Mouse (Mus musculus) CH12.LX (cell line): ENCODE results near the gene B3gat3. TPM values are rescaled to one million over a fixed set of nuclear protein-coding genes. Genes with fewer than 3 reads are reported as not detected.

Experiments
- DNase-seq: peaks from one replicate; pipeline ENCODE4 v3.0.0-alpha.2; 2013; ENCODE audit errors: extremely low read depth
- H3K27ac ChIP-seq: 2 replicates; pipeline ENCODE4 v1.5.1; 2012; ENCODE audit warnings: low read depth, mild to moderate bottlenecking, control low read depth, moderate library complexity; ENCODE audit not compliant: insufficient read depth
- H3K27me3 ChIP-seq: replicated peaks from 2 replicates; pipeline ENCODE3; 2012; ENCODE audit warnings: inconsistent platforms
- H3K36me3 ChIP-seq, 2 experiments: replicated peaks in 1 of 2; 2 replicates each; pipeline versions ENCODE3 to v1.6.1; 2012; ENCODE audit warnings: inconsistent platforms in 1 of 2, low read length in 1 of 2, mild to moderate bottlenecking in 1 of 2, mixed read lengths in 1 of 2, moderate library complexity in 1 of 2; ENCODE audit not compliant: control insufficient read depth in 1 of 2, insufficient read depth in 1 of 2
- H3K4me1 ChIP-seq, 2 experiments: 2 replicates each; pipeline ENCODE4 v1.6.1; 2012; ENCODE audit warnings: inconsistent platforms in 1 of 2, moderate library complexity in 1 of 2; ENCODE audit not compliant: insufficient read depth in 2 of 2, control insufficient read depth in 1 of 2
- H3K4me2 ChIP-seq: 2 replicates; pipeline ENCODE4 v1.6.1; 2012; ENCODE audit warnings: low read depth, mild to moderate bottlenecking, control low read depth; ENCODE audit not compliant: poor library complexity, insufficient read depth, severe bottlenecking
- H3K4me3 ChIP-seq, 3 experiments: fragments of 150-350 bp in 1 of 3; sonication (generic) in 1 of 3; replicated peaks in 1 of 3; 2 replicates each; pipeline versions ENCODE3 to v1.5.1; 2011 to 2012; ENCODE audit warnings: low read depth in 2 of 3, low read length in 2 of 3, mild to moderate bottlenecking in 2 of 3, moderate library complexity in 2 of 3, control low read depth in 1 of 3, improper control_type of control experiment in 1 of 3, inconsistent platforms in 1 of 3, mixed read lengths in 1 of 3; ENCODE audit not compliant: poor library complexity in 1 of 3
- H3K79me2 ChIP-seq: replicated peaks from 2 replicates; pipeline ENCODE4 v1.6.1; 2012; ENCODE audit warnings: mild to moderate bottlenecking, moderate library complexity; ENCODE audit not compliant: control insufficient read depth, poor library complexity, insufficient read depth, severe bottlenecking; ENCODE audit errors: extremely low read depth
- H3K9ac ChIP-seq: 2 replicates; pipeline ENCODE4 v1.6.1; 2012; ENCODE audit warnings: low read depth, mild to moderate bottlenecking, control low read depth, moderate library complexity; ENCODE audit not compliant: insufficient read depth
- H3K9me3 ChIP-seq: replicated peaks from 2 replicates; pipeline ENCODE3; 2012; ENCODE audit warnings: low read length, inconsistent platforms, mixed read lengths
- CHD1 ChIP-seq: IDR thresholded peaks from 2 replicates; pipeline ENCODE4 v1.6.1; 2012; ENCODE audit warnings: low read depth, low read length, improper control_type of control experiment, inconsistent platforms
- E2F4 ChIP-seq: IDR thresholded peaks from 2 replicates; pipeline ENCODE4 v1.6.1; 2011; ENCODE audit warnings: low read depth, low read length, improper control_type of control experiment; ENCODE audit not compliant: insufficient replicate concordance
- ELF1 ChIP-seq: IDR thresholded peaks from 2 replicates; pipeline ENCODE4 v1.6.1; 2014; ENCODE audit warnings: low read depth, mild to moderate bottlenecking, inconsistent platforms, low read length, improper control_type of control experiment
- GABPA ChIP-seq: IDR thresholded peaks from 2 replicates; pipeline ENCODE4 v1.6.1; 2012; ENCODE audit warnings: low read depth, low read length, improper control_type of control experiment, inconsistent platforms; ENCODE audit not compliant: insufficient replicate concordance
- HCFC1 ChIP-seq: IDR thresholded peaks from 2 replicates; pipeline ENCODE4 v1.6.1; 2012; ENCODE audit warnings: low read depth, mild to moderate bottlenecking, inconsistent platforms, low read length, improper control_type of control experiment
- JUN ChIP-seq: IDR thresholded peaks from 2 replicates; pipeline ENCODE4 v1.6.1; 2011; ENCODE audit warnings: low read depth, mild to moderate bottlenecking, low read length, improper control_type of control experiment, moderate library complexity; ENCODE audit not compliant: insufficient read depth
- JUND ChIP-seq: conservative IDR thresholded peaks from 2 replicates; pipeline ENCODE4 v1.6.1; 2011; ENCODE audit warnings: low read depth, low read length, improper control_type of control experiment
- MAFK ChIP-seq: IDR thresholded peaks from 2 replicates; pipeline ENCODE4 v1.6.1; 2011; ENCODE audit warnings: low read length, improper control_type of control experiment; ENCODE audit not compliant: insufficient replicate concordance
- MAX ChIP-seq: IDR thresholded peaks from 2 replicates; pipeline ENCODE4 v1.6.1; 2011; ENCODE audit warnings: low read length, improper control_type of control experiment
- MAZ ChIP-seq: IDR thresholded peaks from 2 replicates; pipeline ENCODE4 v1.6.1; 2012; ENCODE audit warnings: low read depth, mild to moderate bottlenecking, inconsistent platforms, low read length, improper control_type of control experiment, moderate library complexity
- MEF2A ChIP-seq: IDR thresholded peaks from 2 replicates; pipeline ENCODE4 v1.6.1; 2014; ENCODE audit warnings: low read depth, mild to moderate bottlenecking, inconsistent platforms, low read length, improper control_type of control experiment, borderline replicate concordance
- MXI1 ChIP-seq: IDR thresholded peaks from 2 replicates; pipeline ENCODE4 v1.6.1; 2011; ENCODE audit warnings: mild to moderate bottlenecking, low read depth, low read length, improper control_type of control experiment
- NELFE ChIP-seq: IDR thresholded peaks from 2 replicates; pipeline ENCODE4 v1.6.1; 2011; ENCODE audit warnings: low read depth, low read length, improper control_type of control experiment
- NRF1 ChIP-seq: IDR thresholded peaks from 2 replicates; pipeline ENCODE4 v1.6.1; 2014; ENCODE audit warnings: low read depth, mild to moderate bottlenecking, inconsistent platforms, low read length, improper control_type of control experiment, moderate library complexity
- PAX5 ChIP-seq: IDR thresholded peaks from 2 replicates; pipeline ENCODE4 v1.6.1; 2012; ENCODE audit warnings: low read length, inconsistent platforms, mixed read lengths
- SMC3 ChIP-seq: IDR thresholded peaks from 2 replicates; pipeline ENCODE4 v1.6.1; 2011; ENCODE audit warnings: low read depth, low read length, improper control_type of control experiment
- UBTF ChIP-seq: IDR thresholded peaks from 2 replicates; pipeline ENCODE4 v1.6.1; 2012; ENCODE audit warnings: low read depth, mild to moderate bottlenecking, inconsistent platforms, low read length, improper control_type of control experiment, moderate library complexity
- USF1 ChIP-seq: IDR thresholded peaks from 2 replicates; pipeline ENCODE4 v1.6.1; 2014; ENCODE audit warnings: low read depth, mild to moderate bottlenecking, inconsistent platforms, low read length, improper control_type of control experiment
- ZC3H11A ChIP-seq: IDR thresholded peaks from 2 replicates; pipeline ENCODE4 v1.6.1; 2012; ENCODE audit warnings: low read depth, mild to moderate bottlenecking, inconsistent platforms, low read length, improper control_type of control experiment
- dilution Hi-C: fragments of 300-500 bp; cut with MboI; formaldehyde crosslinking; loops from 2 replicates; pipeline ENCODE4 v1.14.3; 2020; ENCODE audit warnings: low sequenced_read_pairs; ENCODE audit not compliant: extremely low pct_unique_long_range_greater_than_20kb, extremely low pct_ligation_motif_present
- in situ Hi-C: fragments of 300-500 bp; cut with MboI; formaldehyde crosslinking; loops from 3 replicates; pipeline ENCODE4 v1.14.3; 2019; ENCODE audit warnings: low sequenced_read_pairs, low pct_ligation_motif_present, low pct_unique_long_range_greater_than_20kb, mixed read lengths
- polyA plus RNA-seq: library from polyadenylated mRNA; unstranded; fragments of >175 nt; gene quantifications from 2 replicates; pipeline ENCODE4 v1.2.1, GENCODE M21; 2012; ENCODE audit warnings: low read depth; ENCODE audit not compliant: insufficient read length
- total RNA-seq, 2 experiments: library from RNA; depleted of rRNA; stranded (reverse); fragments of 300-350 nt in 1 of 2; fragments of >200 nt in 1 of 2; gene quantifications; 2 replicates each; pipeline ENCODE4 v1.2.3; 2012 to 2014

B3gat3 gene
- total and polyA plus RNA-seq, 3 experiments, result 17.8 to 54.8 (median 33.0) TPM

- TF ChIP-seq MAFK (no peak), NELFE (peak; percentile 84), E2F4 (peak; percentile 98), MEF2A (peak; percentile 71; the same call in 1 of the 2 replicates), JUN (no peak), USF1 (no peak), HCFC1 (peak; percentile 69), ZC3H11A (no peak), SMC3 (no peak), GABPA (no peak)
- TF ChIP-seq, all 38 proteins: peak for 25
Observed at GRCm38 (mm10) chr19:8941515-8942217, 21.5 kb downstream of the B3gat3 start, which contains the start of gene Mta2 (continued).

- no peaks in the 10 kb centered on the region for H3K27me3 ChIP-seq
- TF ChIP-seq MXI1, result peak; percentile 19
- TF ChIP-seq NRF1, result peak; percentile 69
- no peak; the same call in 1 of the 2 replicates for TF ChIP-seq CHD1
- TF ChIP-seq MAX, result peak; percentile 35
- TF ChIP-seq JUND, result no peak
- TF ChIP-seq PAX5, result no peak
- TF ChIP-seq MAZ, result 0 out of 2 replicates have a peak, but pooled peaks have one; percentile 12
- peak; percentile 46; the same call in 1 of the 2 replicates for TF ChIP-seq ELF1
- TF ChIP-seq UBTF, result 0 out of 2 replicates have a peak, but pooled peaks have one; percentile 2
- TF ChIP-seq, all 38 proteins: peak for 6
- Histone ChIP-seq H3K4me2 (peak overlapping the region; percentile 91; the same call in 1 of the 2 replicates), H3K4me3 (peak overlapping the region; percentile 75 to 95 (median 91)), H3K79me2 (peaks cover 42% of the 10 kb centered on the region), H3K4me1 (peaks cover 16 to 48% of the 10 kb centered on the region in 2 experiments), H3K36me3 (peaks cover 57 to 74% of the 10 kb centered on the region in 2 experiments), H3K9me3 (no peaks in the 10 kb centered on the region), H3K9ac (peak overlapping the region; percentile 97), H3K27ac (peak overlapping the region; percentile 97)
- in situ Hi-C loops, result no loop called here
- dilution Hi-C loops, result no loop called here
- peak; percentile 49 for DNase-seq
Observed at GRCm38 (mm10) chr19:8942276-8942964, 22.2 kb downstream of the B3gat3 start.
